Mouse (Mus musculus) lung, postnatal 0 days (tissue): ENCODE data around the gene Med13l. TPM values are rescaled to one million over a fixed set of nuclear protein-coding genes. Genes with fewer than 3 reads are reported as not detected.

Source experiments
- ATAC-seq: fragments of 200-750 bp; cut with Nextera tagmentation; 2 replicates; pipeline ENCODE4 v1.8.0; 2017; ENCODE audit warnings: moderate library complexity
- DNase-seq: peaks from one replicate; pipeline ENCODE4 v3.0.0-alpha.2; 2016; ENCODE audit warnings: low spot score
- H3K27ac ChIP-seq: fragments of 300-500 bp; sonication (generic); 2 replicates; pipeline ENCODE4 v1.5.1; 2014; ENCODE audit warnings: antibody characterized with exemption, mild to moderate bottlenecking, low read length, mixed read lengths
- H3K27me3 ChIP-seq: fragments of 300-500 bp; sonication (generic); replicated peaks from 2 replicates; pipeline ENCODE4 v1.6.1; 2014; ENCODE audit warnings: low read length, mixed read lengths; ENCODE audit not compliant: insufficient read depth
- H3K36me3 ChIP-seq: fragments of 300-500 bp; sonication (generic); 2 replicates; pipeline ENCODE4 v1.6.1; 2014; ENCODE audit warnings: low read length, mixed read lengths; ENCODE audit not compliant: insufficient read depth
- H3K4me1 ChIP-seq: fragments of 300-500 bp; sonication (generic); 2 replicates; pipeline ENCODE4 v1.6.1; 2014; ENCODE audit warnings: antibody characterized with exemption, low read depth, low read length, mixed read lengths; ENCODE audit not compliant: insufficient read depth
- H3K4me2 ChIP-seq: fragments of 300-500 bp; sonication (generic); replicated peaks from 2 replicates; pipeline ENCODE4 v1.6.1; 2014; ENCODE audit warnings: low read depth, mild to moderate bottlenecking, low read length, moderate library complexity, mixed read lengths
- H3K4me3 ChIP-seq: fragments of 300-500 bp; sonication (generic); 2 replicates; pipeline ENCODE4 v1.5.1; 2014; ENCODE audit warnings: low read depth, low read length
- H3K9ac ChIP-seq: fragments of 300-500 bp; sonication (generic); replicated peaks from 2 replicates; pipeline ENCODE4 v1.6.1; 2014; ENCODE audit warnings: low read depth, mild to moderate bottlenecking
- H3K9me3 ChIP-seq: fragments of 300-500 bp; sonication (generic); 2 replicates; pipeline ENCODE4 v1.6.1; 2016; ENCODE audit warnings: low read length, mixed read lengths
- CTCF ChIP-seq: IDR thresholded peaks from 2 replicates; pipeline ENCODE4 v1.5.1; 2016; ENCODE audit warnings: antibody characterized with exemption, mild to moderate bottlenecking
- EP300 ChIP-seq: IDR thresholded peaks from 2 replicates; pipeline ENCODE4 v1.6.1; 2016; ENCODE audit warnings: antibody characterized with exemption, mild to moderate bottlenecking, control low read depth
- WGBS: fragments of 180-500 bp; shearing (Covaris S2); extraction: QIAGEN DNeasy Blood & Tissue Kit; methylation state at CpG from one replicate; pipeline ENCODE4 v1.1.7; 2014; 5-methylcytosine and 5-hydroxymethylcytosine counted together
- polyA plus RNA-seq: library from polyadenylated mRNA; unstranded; fragments of >200 nt; fragmentation: Nextera tagmentation; extraction: Ambion mirVana; gene quantifications from 2 replicates; pipeline ENCODE4 v1.2.1, GENCODE M21; 2015

Gene Med13l
- polyA plus RNA-seq, 1 experiment from 2014 or later, result 10.1 TPM

DNA sequence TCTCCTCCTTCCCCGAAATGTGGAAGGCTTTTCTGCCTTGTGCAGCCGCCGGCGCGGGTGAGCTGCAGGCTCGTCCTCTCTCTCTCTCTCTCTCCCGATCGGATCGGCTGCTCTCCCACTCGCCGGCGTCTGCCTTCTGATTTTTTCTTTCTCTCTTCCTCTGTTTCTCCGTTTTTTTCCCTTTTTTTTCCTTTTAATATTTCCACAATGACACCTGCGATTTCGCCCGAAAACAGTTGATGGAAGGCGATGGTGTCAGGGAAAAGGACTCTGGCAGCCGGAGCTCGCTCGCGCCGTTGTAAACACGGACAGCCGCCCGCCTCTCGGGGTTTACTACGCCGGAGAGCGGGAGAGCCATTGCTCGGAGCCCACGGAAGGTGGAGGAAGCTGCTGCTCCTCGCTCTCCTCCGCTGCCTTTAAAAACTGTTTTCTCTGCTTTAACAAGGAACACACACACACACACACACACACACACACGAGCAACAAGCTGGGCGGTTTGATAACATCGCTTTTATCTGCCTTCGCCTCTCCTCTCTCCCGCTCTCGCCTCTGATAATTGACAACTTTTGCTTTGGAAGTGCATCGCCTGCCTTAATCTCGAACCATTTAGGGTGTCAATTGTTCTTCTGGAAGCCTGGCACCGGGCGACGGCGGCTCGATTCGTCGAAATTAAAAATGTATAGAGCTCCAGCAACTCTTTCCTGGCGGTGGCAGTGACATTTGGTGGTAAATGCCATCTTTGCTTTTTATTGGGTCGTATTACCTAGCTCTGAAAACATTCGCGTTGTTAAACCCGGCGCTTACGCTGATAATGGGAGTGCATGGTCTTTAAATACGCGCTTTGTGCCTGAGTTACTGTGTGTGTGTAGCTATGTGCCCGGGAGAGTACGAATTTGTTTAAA is 858 bp downstream of the Med13l start:
- Histone ChIP-seq H3K4me1 (0 out of 2 replicates have a peak, but pooled peaks cover 5% of the 10 kb centered on the region), H3K36me3 (no peaks in the 10 kb centered on the region), H3K9ac (peak overlapping the region; percentile 79), H3K27me3 (no peaks in the 10 kb centered on the region), H3K4me2 (peak overlapping the region; percentile 82), H3K4me3 (peak overlapping the region; percentile 82), H3K27ac (peak overlapping the region; percentile 94), H3K9me3 (no peaks in the 10 kb centered on the region)
- under 1% methylated on average over 58 of the region's 59 CpGs for whole genome bisulfite sequencing
- ATAC-seq, result peak; percentile 4
- peak; percentile 77 for DNase-seq
- TF ChIP-seq EP300, result no peak
- TF ChIP-seq CTCF, result no peak

DNA sequence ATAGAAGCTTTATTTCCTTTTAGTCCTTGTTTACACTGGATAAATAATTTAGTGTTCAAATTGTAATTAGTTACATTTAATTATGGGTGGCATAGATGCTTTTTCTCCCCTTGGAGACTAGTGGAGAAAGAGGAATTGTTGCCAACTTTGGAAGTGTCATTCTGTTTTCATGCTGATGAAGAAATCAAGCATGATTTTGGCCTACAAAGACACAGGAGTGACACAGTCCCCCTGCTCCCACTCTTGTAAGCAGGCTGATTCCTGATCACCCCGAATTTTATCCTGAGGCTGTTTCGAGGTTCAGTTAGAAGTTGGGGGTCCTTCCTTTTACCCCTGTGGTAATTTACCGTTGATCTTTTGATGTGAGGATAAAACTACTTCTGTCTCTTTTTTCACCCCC is 1.7 kb downstream of the Med13l start:
- Histone ChIP-seq H3K27ac (no peak overlapping the region), H3K9ac (no peak overlapping the region), H3K27me3 (no peaks in the 10 kb centered on the region), H3K4me1 (0 out of 2 replicates have a peak, but pooled peaks cover 5% of the 10 kb centered on the region), H3K4me2 (peak overlapping the region; percentile 82), H3K4me3 (peak overlapping the region; percentile 82), H3K36me3 (no peaks in the 10 kb centered on the region), H3K9me3 (no peaks in the 10 kb centered on the region)
- 71% methylated on average over 3 of the region's 3 CpGs for WGBS
- peak; percentile 51 for DNase-seq
- TF ChIP-seq CTCF (no peak), EP300 (no peak)
- ATAC-seq, result no peak

DNA sequence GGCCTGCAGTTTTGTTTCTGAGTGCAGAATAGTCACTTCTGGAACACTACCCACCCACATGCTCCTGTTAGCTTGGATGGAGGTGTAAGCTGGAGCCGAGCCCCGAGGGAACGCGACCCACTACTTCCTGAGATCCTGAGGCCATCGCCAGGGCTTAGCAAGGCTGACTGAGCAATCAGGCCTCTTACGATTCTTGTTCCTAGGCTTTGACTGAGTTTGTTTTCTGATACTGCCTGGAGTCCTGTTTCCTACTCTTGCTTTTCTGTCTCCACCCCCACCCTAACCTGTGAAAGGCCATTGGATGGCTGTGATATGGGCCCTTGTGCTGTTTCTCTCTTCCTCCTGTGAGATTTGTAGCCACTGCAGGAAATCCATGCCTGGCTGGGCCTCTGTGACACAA is 3.1 kb downstream of the Med13l start:
- Histone ChIP-seq H3K4me1 (peaks cover 10% of the 10 kb centered on the region; the same call in 1 of the 2 replicates), H3K9ac (no peak overlapping the region)
- ATAC-seq, result no peak

DNA sequence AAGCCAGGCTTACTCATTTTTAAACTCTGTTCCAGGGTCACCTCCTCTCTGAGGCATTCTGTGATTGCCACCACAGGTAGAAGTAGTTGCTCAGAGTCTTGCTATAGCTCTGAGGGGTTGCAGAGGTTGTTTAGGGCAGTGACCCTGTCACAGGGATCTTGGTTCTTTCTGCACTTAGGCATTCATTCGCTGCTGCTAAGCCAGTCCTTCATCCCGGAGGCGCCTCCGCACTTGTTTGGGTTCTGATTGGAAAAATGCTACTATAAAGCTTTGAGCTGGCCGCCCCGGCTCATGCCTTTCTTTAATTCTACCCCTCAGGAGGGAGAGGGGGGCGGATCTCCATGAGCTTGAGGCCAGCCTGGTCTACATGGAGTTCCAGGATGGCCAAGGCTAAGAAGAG is 6.9 kb downstream of the Med13l start:
- Histone ChIP-seq H3K27me3 (no peaks in the 10 kb centered on the region), H3K9ac (no peak overlapping the region), H3K36me3 (no peaks in the 10 kb centered on the region), H3K4me3 (no peak overlapping the region), H3K4me2 (no peak overlapping the region), H3K9me3 (no peaks in the 10 kb centered on the region), H3K4me1 (peaks cover 8% of the 10 kb centered on the region; the same call in 1 of the 2 replicates), H3K27ac (no peak overlapping the region)
- DNase-seq (no peak), ATAC-seq (no peak)
- TF ChIP-seq EP300 (no peak), CTCF (no peak)
- 76% methylated on average over 7 of the region's 7 CpGs for WGBS

More for the DNA sequence above, 3.1 kb downstream of the Med13l start:
- H3K4me2 ChIP-seq, result no peak overlapping the region
- no peaks in the 10 kb centered on the region for H3K36me3 ChIP-seq
- no peaks in the 10 kb centered on the region for H3K9me3 ChIP-seq
- 55% methylated on average over 6 of the region's 6 CpGs for WGBS
- TF ChIP-seq EP300, result no peak
- TF ChIP-seq CTCF, result no peak
- no peak overlapping the region for H3K4me3 ChIP-seq
- H3K27ac ChIP-seq, result no peak overlapping the region
- no peaks in the 10 kb centered on the region for H3K27me3 ChIP-seq
- DNase-seq, result no peak

DNA sequence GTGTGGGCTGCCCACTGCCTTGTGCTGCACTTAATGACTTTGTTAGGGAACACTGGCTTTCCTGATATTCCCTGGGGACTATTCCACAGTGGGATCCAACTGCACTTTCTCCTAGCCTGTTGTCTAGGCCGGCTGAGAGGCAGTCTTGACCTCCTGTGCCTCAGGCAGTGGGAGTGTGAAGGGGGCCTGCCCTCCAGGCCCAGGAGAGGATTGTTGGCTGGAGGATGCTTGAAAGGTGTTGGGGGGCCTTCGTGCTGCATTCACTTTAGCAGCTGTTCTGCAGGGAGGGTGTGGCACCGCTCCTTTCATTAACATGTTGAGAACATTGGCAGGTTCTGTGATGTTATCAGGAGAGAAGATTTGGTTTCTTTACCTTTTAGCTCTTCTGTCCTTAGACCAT is 8.5 kb downstream of the Med13l start:
- DNase-seq (no peak), ATAC-seq (no peak)
- TF ChIP-seq EP300, result no peak
- TF ChIP-seq CTCF, result no peak
- no peaks in the 10 kb centered on the region for H3K36me3 ChIP-seq
- no peaks in the 10 kb centered on the region for H3K27me3 ChIP-seq
- 57% methylated on average over 3 of the region's 3 CpGs for WGBS
- no peak overlapping the region for H3K9ac ChIP-seq
- no peak overlapping the region for H3K4me3 ChIP-seq
- peaks cover 5% of the 10 kb centered on the region; the same call in 1 of the 2 replicates for H3K4me1 ChIP-seq
- no peak overlapping the region for H3K27ac ChIP-seq
- no peaks in the 10 kb centered on the region for H3K9me3 ChIP-seq
- no peak overlapping the region for H3K4me2 ChIP-seq

DNA sequence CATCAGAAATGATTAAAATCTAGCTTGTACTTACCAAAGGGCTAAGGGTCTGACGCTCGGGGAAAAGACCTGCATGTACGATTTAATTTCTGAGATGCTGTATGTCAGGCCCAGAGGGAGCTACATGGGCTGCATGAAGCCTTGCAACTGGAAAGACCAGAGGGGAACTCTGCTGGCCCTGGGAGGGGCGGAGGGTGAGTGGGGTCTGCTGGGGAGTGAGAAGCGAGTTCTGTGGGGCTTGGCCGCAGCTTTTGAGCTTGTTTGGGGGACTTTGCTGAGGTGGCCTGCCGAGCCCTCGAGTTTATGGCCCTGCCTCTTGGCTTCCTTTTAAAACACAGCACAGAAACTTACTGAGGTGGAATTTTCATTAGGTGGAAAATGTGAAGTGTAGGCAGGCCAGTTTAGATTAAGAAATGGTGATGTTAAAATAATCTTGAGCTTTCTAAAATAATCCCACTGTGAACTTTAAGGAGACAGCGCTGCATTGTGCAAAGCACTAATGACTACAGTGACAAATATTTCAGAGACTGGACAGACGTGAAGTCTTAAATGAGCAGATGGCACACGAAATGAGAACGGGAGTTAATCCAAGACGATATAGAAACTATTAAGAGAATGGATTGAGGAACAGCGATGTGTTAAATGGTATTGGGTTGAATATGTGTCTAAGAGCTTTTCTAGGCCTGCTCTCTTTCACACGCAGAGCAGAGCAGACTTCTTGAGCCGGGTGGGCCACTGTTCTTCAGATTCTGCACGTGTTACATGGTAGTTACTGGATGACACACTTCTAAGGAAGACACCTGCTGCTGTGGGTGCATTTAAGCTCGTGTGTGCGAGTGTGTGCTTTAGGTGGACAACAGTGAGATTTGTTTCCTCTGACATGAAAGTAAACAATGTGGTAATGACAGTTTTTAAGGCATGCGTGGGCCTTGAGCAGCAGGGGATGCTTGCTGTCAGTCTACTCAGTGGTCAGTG is 9.4 kb downstream of the Med13l start:
- H3K4me2 ChIP-seq, result no peak overlapping the region
- ATAC-seq (no peak), DNase-seq (no peak)
- peaks cover 5% of the 10 kb centered on the region; the same call in 1 of the 2 replicates for H3K4me1 ChIP-seq
- no peaks in the 10 kb centered on the region for H3K36me3 ChIP-seq
- H3K27ac ChIP-seq, result no peak overlapping the region
- WGBS, result 70% methylated on average over 20 of the region's 20 CpGs
- TF ChIP-seq CTCF, result no peak
- TF ChIP-seq EP300, result no peak
- H3K9me3 ChIP-seq, result no peaks in the 10 kb centered on the region
- H3K4me3 ChIP-seq, result no peak overlapping the region
- no peaks in the 10 kb centered on the region for H3K27me3 ChIP-seq
- no peak overlapping the region for H3K9ac ChIP-seq
